Mouse (Mus musculus) olfactory bulb, adult 2 months (tissue): ENCODE data around the gene Olfr1438-ps1.

Source experiments
- CTCF ChIP-seq: fragments of 200-500 bp; IDR thresholded peaks from 2 replicates; pipeline ENCODE4 v1.5.1; 2012; ENCODE audit warnings: low read depth, mild to moderate bottlenecking, low read length, moderate library complexity; ENCODE audit not compliant: insufficient read depth
- POLR2A ChIP-seq: fragments of 200-500 bp; IDR thresholded peaks from 2 replicates; pipeline ENCODE4 v1.6.1; 2012; ENCODE audit warnings: mild to moderate bottlenecking, low read depth, low read length, moderate library complexity; ENCODE audit not compliant: insufficient read depth

- no peak for TF ChIP-seq CTCF
- no peak for TF ChIP-seq POLR2A
Observed at GRCm38 (mm10) chr19:12292979-12293378, 42.7 kb downstream of the Olfr1438-ps1 start.
